Mouse (Mus musculus) urinary bladder, adult 18-20 months (tissue): ENCODE data around the gene H2-Ob.
A peak's percentile ranks its signal among the peaks of the same experiment; 100 is the strongest.
"Not testable (repeated sequence)": the region's sequence is repeated elsewhere in the genome, so short reads cannot be mapped to it uniquely, and the experiment has no call there.

Experiments used
- DNase-seq, 2 experiments: peaks; one replicate each; pipeline ENCODE4 v3.0.0; 2022; ENCODE audit warnings: low spot score in 2 of 2, mixed read lengths in 2 of 2

H2-Ob gene

DNA sequence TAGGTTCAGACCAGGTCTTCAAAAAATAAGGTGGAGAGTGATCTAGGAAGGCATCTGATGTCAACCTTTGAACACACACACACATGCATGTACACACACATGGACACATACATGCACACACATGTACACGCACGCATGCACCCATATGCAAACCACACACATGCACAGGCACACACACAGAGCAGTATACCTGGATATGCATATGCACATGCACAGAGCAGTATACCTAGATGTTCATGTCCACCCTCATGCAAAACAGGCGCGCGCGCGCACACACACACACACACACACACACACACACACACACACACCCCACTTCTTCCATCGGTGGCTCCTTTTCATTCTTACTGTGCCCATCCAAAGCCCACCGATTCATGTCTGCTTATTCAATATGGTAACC, 30.8 kb upstream of the H2-Ob start:
- no peak for DNase-seq

DNA sequence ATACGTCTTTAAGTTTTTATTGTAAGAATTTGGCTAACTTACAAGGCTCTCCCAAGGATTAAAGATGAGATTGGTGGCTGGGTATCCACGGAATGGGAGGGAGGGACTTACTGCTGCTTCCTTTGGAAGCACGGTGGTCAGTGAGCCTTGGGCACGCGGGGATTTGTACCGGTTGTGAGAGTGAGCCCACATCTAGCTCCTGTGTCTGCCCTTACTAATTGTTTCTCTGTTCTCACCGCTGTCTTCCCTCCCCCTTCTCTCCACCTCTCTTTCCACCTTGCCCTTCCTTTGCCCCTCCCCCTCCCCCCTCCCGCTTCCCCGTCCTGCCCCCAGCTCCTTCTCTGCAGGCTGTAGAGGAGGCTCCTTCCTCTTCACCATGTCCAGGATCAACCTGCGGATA, 30.3 kb upstream of the H2-Ob start:
- DNase-seq: no peak

DNA sequence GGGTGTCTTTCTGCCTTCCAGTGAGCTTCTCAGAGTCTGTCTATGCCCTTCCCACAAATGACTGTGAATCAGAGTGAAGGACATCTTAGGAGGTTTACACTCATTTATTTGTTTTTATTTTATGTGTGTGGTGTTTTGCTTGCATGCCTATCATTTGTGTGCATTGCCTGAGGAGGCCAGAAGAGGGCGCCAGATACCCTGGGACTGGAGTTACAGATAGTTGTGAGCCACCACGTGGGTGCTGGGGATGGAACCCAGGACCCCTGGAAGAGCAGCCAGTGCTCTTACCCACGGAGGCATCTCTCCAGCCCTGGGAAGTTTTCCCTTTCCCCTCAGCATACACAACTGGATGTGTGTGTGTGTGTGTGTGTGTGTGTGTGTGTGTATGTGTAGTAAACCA, 29.0 kb upstream of the H2-Ob start:
- DNase-seq: no peak

- no peak for DNase-seq
Measured at GRCm38 (mm10) chr17:34210599-34210998, 28.1 kb upstream of the H2-Ob start.

DNA sequence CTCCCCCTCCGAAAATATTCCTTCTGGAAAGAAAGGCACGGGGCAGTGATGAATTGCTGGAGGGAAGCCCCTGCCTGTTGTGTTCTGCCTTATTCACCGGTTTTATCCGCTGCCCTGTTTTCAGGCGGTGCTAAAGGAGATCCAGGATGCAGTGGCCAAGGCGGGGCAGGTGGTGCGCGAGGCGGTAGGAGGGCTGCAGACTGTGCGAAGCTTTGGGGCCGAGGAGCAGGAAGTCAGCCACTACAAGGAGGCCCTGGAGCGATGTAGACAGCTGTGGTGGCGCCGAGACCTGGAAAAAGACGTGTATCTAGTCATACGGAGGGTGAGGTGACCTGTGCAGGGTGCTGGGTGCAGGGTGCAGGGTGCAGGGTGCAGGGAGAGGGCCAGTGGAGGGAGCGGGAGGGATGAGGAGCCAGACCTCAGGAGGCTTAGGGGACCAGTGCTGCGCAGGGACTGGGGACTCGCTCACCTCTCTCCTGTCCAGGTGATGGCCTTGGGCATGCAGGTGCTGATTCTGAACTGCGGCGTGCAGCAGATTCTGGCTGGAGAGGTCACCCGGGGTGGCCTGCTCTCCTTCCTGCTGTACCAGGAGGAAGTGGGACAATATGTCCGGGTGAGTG, 26.8 kb upstream of the H2-Ob start:
- DNase-seq: no peak

DNA sequence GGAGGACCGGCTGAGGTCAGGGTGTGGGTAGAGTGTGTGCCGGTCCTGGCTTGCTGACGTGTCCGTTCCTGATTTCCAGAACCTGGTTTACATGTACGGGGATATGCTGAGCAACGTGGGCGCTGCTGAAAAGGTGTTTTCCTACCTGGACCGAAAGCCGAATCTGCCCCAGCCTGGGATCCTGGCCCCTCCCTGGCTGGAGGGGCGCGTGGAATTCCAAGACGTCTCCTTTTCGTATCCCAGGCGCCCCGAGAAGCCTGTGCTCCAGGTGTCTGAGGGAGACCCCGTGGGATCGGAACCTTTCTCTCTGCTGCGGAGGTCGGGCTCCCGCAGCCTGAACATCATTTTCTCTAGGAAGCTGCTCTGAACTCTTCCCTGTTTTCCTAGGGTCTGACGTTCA, 24.8 kb upstream of the H2-Ob start:
- no peak for DNase-seq

GRCm38 (mm10) chr17:34215176-34215575, 23.5 kb upstream of the H2-Ob start:
- no peak for DNase-seq

DNA sequence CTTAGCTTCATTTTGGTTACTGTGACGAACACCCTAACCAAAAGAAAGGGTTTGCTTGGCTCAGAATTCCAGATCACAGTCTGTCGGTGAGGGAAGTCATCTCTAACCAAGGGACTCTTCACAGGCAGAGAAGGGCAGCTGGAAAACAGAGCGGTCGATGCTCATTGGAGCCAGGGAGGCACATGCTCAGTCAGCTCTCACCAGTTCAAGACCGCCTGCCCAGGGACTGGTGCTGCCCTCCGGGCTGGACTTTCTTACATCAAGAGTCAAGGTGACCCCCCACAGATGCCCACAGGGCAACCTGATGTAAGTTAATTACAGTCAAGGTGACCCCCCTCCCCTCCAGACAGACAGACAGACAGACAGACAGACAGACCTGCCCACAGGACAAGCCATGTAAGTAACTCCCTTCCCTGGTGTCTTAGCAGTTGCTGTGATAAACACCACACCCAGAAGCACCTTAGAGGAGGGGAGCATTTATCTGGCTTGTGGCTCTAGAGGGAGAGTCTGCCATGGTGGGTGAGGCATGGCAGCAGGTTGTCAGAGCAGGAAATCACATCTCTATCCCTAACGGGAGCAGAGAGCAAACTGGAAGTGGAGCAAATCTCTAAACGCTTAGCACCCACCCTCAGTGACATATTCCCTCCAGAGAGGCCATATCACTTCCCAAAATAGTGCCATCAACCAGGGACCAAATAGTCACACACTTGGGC, 21.3 kb upstream of the H2-Ob start:
- no peak for DNase-seq

DNA sequence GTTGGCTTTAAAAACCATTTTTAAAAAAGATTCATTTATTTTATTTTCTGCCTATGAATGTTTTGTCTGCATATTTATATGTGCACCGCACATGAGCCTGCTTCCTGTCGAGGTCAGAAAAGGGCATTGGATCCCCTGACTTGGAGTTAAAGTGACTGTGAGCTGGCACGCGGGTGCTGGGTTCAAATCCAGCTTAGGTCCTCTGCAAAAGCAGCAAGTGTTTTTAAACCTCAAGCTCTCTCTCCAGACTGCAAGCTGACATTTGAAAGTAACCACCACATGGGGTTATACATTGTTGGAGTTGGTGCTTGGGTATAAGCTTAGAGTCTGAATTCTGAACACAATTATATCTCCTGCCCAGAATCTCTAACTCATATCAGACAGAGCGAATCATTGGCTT, 20.7 kb upstream of the H2-Ob start:
- DNase-seq: no peak

DNA sequence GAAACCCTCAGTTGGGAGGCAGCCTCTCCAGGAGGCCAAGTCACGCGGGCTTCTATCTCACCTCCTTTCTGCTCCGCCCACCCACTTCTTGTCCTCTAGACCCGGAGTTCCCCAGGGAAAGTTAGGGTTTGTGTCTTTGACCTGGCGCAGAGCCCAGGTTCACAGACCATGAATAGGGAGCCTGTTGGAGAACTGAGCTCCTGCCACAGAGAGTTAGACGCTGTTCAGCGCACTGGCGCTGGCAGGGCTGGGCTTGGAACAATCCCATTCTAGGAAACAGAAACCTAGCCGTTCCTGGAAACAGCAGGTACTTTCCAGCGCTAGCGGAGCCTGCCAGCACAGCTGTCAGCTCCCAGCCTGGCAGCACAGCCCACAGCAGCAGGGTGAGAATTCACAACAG, 20.0 kb upstream of the H2-Ob start:
- DNase-seq: no peak

- not testable (repeated sequence) for DNase-seq
Measured at GRCm38 (mm10) chr17:34219096-34219495, 19.6 kb upstream of the H2-Ob start.

GRCm38 (mm10) chr17:34219801-34220200, 18.9 kb upstream of the H2-Ob start:
- DNase-seq: not testable (repeated sequence)

DNA sequence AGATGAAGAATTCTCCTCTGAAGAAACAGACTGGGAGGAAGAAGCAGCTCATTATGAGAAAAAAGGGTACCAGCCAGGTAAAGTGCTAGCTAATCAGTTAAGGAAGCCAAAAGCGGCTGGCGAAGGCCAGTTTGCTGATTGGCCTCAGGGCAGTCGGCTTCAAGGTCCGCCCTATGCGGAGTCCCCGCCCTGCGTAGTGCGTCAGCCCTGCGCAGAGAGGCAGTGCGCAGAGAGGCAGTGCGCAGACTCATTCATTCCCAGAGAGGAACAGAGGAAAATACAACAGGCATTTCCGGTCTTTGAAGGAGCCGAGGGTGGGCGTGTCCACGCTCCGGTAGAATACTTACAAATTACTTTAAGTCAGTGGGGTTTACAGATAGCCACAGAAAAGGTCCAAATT, 18.3 kb upstream of the H2-Ob start:
- not testable (repeated sequence) for DNase-seq

- no peak for DNase-seq
Measured at GRCm38 (mm10) chr17:34224816-34225215, 13.9 kb upstream of the H2-Ob start.

DNA sequence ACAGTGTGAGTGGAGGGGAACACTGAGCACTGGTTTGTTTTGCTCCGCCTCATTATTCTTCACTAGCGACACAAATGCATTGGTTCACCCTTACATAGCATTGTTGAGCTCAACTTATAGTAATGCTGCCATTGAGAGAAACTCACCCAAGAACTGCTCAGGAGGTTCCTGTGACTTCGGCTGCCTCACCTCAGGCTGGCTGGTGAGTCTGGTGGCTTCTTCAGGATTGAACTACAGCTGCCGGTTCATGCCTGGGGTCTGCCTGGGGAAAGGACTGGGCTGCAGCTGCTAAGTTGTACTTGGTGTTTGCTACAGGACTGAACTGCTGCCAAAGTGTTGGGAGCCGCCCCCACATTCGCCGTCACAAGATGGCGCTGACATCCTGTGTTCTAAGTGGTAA, 13.3 kb upstream of the H2-Ob start:
- no peak for DNase-seq

- DNase-seq: not testable (repeated sequence)
Measured at GRCm38 (mm10) chr17:34225911-34226310, 12.8 kb upstream of the H2-Ob start.

DNA sequence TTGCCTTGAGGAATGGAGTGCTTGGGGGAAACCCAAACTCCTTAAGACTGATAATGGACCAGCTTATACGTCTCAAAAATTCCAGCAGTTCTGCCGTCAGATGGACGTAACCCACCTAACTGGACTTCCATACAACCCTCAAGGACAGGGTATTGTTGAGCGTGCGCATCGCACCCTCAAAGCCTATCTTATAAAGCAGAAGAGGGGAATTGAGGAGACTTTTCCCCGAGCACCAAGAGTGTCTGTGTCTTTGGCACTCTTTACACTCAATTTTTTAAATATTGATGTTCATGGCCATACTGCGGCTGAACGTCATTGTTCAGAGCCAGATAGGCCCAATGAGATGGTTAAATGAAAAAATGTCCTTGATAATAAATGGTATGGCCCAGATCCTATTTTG, 7.7 kb upstream of the H2-Ob start:
- not testable (repeated sequence) for DNase-seq

DNA sequence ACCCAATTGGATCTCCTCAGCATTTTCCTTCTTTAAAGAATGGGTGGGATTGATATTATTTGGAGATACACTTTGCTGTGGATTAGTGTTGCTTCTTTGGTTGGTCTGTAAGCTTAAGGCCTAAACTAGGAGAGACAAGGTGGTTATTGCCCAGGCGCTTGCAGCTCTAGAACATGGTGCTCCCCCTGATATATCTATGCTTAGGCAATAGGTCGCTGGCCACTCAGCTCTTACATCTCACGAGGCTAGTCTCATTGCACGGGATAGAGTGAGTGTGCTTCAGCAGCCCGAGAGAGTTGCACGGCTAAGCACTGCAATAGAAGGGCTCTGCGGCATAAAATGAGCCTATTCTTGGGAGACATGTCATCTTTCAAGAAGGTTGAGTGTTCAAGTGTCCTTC, 6.7 kb upstream of the H2-Ob start:
- not testable (repeated sequence) for DNase-seq

DNA sequence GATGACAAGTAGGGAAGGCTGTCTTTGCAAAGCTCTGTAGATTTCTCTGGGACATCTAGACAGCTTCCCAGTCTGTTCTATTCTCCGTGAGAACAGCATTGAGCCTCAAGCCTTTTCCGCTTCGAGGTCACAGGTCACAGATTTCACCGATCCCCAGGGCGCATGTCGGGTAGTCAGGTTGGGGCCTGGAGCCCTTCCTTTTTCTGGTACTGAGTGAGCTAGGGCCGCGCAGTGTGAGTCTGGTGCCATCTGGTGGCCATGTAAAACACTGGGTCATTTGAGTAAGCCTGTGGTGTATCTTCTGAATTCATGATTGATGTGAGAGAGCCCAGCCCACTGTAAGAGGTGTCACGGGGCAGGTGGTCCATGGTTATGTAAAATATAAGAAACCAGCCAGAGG, 3.8 kb upstream of the H2-Ob start:
- peak; percentile 50 to 65 for DNase-seq

- DNase-seq: no peak
Measured at GRCm38 (mm10) chr17:34236691-34237090, 2.0 kb upstream of the H2-Ob start.

DNA sequence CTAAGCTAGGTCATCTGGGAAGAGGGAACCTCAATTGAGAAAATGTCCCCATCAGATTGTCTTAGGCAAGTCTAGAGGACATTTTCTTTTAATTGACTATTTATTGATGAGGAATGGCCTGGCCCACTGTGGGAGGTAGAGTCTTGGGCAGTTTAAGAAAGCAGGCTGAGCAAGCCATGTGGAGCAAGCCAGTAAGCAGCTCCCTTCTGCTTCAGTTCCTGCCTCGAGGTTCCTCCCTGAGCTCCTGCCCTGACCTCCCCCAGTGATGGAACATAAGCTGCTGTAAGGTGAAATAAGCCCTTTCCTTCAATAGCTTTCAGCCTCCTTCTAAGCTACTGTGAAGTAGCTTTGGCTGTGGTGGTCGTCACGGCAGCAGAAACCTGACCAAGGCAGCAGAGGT, 962 bp upstream of the H2-Ob start:
- no peak for DNase-seq

DNA sequence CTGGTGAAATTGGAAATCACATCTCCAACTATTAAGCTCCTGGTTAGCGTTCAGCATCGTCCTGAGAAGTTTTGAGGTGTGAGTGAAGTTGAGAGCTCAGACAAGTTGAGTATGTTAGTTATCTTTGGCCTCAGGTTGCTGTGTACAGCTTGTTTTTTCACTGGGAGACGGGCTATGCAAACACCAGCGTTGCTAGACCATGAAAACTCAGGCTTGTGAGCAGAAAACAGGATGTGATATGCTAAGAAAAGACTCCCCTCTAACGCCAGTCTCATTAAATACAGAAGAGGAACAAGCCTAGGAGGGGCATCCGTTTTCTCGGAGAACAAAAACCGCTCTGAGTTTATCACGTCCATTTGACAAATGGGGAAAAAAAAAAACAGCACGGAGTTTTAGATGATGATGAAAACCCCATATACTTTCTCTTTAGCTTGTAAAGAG, 918 bp downstream of the H2-Ob start:
- no peak for DNase-seq

DNA sequence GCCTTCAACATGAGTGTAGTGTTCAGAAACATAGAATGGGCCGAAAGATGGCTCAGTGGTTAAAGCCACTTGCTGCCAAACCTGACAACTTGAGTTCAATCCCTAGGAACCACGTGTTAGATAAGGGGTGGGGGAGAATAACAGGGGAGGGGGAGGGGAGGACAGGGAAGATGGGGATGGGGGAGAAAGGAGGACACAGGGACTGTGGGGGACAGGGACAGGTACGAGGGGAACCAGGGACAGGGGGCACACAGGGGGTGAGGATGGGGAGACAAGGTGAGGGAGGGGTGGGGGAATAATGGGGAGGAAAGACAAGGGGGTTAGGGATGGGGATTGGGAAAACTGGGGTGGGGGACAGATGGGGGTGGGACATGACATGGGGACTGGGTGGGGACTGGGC, 1.7 kb downstream of the H2-Ob start:
- no peak for DNase-seq

DNA sequence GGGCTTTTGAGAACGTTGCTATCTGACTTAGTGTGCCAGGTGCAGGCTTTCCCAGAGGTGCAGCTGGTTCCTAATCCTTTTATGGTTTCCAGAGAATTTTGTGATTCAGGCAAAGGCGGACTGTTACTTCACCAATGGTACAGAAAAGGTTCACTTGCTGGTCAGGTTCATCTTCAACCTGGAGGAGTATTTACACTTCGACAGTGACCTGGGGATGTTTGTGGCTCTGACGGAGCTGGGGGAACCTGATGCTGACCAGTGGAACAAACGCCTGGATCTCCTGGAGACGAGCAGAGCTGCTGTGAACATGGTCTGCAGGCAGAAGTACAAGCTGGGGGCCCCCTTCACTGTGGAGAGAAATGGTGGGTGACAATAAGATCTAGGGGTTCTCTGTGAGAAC, 2.2 kb downstream of the H2-Ob start:
- DNase-seq: no peak
